Mouse (Mus musculus): ENCODE measurements around the gene Slc52a3. TPM values are rescaled to one million over a fixed set of nuclear protein-coding genes. Genes with fewer than 3 reads are reported as not detected.

Gene Slc52a3
- polyA plus RNA-seq, 1 experiment from 2014 or later = 8.4 TPM

DNA sequence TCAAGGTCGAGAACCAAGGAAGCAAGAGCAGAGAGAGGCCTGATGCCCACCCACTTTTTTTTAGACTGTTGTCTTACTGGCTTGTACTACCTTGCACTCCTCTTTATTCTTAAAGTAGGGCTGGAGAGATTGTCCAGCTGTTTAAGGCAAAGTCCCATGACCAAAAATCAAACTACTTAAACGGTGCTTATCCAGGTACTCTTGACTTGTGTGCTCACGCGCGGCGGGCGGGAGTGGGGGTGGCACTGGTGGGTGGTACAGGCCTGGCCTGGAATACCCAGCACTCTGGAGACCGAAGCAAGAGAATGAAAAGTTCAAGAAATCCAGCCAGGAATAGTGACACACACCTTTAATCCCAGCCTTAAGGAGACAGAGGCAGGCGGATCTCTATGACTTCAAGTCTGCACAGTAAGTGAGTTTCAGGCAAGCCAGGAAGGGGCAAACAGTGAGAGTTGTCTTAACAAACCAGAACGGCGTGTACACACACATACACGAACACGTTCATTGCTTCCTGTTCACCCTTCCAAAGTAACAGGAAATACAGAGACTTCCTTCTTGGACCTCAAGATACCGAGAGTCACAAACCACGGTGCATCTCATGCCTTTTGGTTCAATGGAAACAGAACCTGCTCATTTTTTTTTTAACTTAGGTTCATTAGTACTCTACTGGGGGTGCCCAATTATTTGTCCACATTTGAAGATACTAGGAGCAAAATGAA, 12.9 kb downstream of the Slc52a3 start:
- no peaks in the 10 kb centered on the region for H3K36me3 ChIP-seq
- H3K9ac ChIP-seq = no peak overlapping the region
- no peaks in the 10 kb centered on the region for H3K27me3 ChIP-seq
- no peak for ATAC-seq (ENCODE audit: insufficient number of reproducible peaks, low FRiP score, low TSS enrichment, low read depth)
- H3K9me3 ChIP-seq = no peaks in the 10 kb centered on the region
- no peak overlapping the region for H3K4me3 ChIP-seq
- 0 out of 2 replicates have a peak, but pooled peaks cover 3% of the 10 kb centered on the region for H3K4me1 ChIP-seq
- H3K27ac ChIP-seq = no peak overlapping the region
- H3K4me2 ChIP-seq = no peak overlapping the region
- WGBS = 89% methylated on average over 15 of the region's 15 CpGs

DNA sequence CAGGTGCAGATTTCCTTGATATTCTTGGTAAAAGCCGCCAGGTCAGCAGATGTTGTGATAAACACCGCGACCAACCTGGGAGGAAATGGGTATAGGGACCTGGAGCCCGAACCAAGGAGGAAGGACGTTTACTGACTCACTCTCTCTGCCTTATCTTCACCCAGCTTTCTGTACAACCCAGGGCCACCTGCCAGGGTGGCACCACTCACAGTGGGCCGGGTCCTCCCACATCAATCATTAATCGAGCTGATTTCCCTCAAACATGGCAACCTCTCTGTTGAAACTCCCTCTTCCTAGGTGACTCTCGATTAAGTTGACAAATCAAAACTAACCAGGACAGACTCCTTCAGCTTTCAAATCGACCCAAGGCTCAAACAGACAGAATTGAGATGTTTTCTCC, 13.9 kb downstream of the Slc52a3 start:
- no peak overlapping the region for H3K27ac ChIP-seq
- no peak overlapping the region for H3K4me2 ChIP-seq
- 80% methylated on average over 9 of the region's 9 CpGs for WGBS
- H3K9me3 ChIP-seq = no peaks in the 10 kb centered on the region
- H3K9ac ChIP-seq = no peak overlapping the region
- ATAC-seq (ENCODE audit: insufficient number of reproducible peaks, low FRiP score, low TSS enrichment, low read depth) = no peak
- no peak overlapping the region for H3K4me3 ChIP-seq
- no peaks in the 10 kb centered on the region for H3K27me3 ChIP-seq
- H3K36me3 ChIP-seq = no peaks in the 10 kb centered on the region
- H3K4me1 ChIP-seq = 0 out of 2 replicates have a peak, but pooled peaks cover 3% of the 10 kb centered on the region

DNA sequence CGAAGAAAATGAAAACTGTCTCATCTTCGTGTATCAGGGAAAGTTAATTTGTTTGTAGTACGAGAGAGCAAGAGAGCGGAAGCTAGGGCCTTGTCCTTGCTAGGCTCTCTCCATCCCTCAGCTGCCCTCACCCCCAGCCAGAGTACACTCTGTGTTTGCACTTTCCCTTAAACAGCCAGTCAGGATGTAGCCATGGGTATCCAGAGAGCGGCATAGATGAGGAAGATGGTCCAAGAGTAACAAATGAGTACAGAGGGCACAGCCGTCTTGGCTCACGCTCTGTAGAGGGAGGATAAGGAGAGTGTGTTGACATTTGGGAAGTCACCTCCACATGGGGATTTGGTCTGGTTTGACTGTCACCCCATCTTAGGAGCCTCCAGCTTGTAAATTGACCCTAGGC, 14.3 kb downstream of the Slc52a3 start:
- no peak overlapping the region for H3K27ac ChIP-seq
- no peak overlapping the region for H3K4me2 ChIP-seq
- H3K9me3 ChIP-seq = no peaks in the 10 kb centered on the region
- no peak for ATAC-seq (ENCODE audit: insufficient number of reproducible peaks, low FRiP score, low TSS enrichment, low read depth)
- H3K4me1 ChIP-seq = 0 out of 2 replicates have a peak, but pooled peaks cover 3% of the 10 kb centered on the region
- no peak overlapping the region for H3K9ac ChIP-seq
- H3K27me3 ChIP-seq = no peaks in the 10 kb centered on the region
- 85% methylated on average over 7 of the region's 7 CpGs for WGBS
- no peaks in the 10 kb centered on the region for H3K36me3 ChIP-seq
- no peak overlapping the region for H3K4me3 ChIP-seq

DNA sequence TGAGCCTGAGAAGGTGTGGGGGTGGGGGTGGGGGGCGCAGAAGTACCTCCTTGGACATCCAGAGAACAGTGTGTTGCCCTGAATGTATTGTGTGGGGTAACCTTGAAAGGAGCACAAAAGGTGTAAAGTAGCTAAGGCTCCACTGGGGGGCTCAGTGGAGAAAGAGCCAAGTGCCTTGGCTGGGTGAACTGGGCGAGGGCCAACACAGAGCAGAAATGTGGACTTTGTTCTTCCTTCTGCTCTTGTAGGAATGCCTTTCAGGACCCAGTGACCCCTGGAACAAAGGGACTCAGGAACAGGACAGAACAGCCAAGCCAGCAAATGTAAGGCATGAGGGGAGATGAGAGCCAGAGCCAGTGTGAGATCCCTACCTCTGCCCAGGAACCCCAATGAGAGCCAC, 15.4 kb downstream of the Slc52a3 start:
- Histone ChIP-seq H3K4me2 (no peak overlapping the region), H3K27ac (peak overlapping the region; percentile 27; the same call in 1 of the 2 replicates), H3K4me1 (0 out of 2 replicates have a peak, but pooled peaks cover 3% of the 10 kb centered on the region), H3K9ac (no peak overlapping the region), H3K36me3 (no peaks in the 10 kb centered on the region), H3K4me3 (no peak overlapping the region), H3K27me3 (no peaks in the 10 kb centered on the region), H3K9me3 (no peaks in the 10 kb centered on the region)
- 41% methylated on average over 2 of the region's 2 CpGs for WGBS
- ATAC-seq (ENCODE audit: insufficient number of reproducible peaks, low FRiP score, low TSS enrichment, low read depth) = no peak

DNA sequence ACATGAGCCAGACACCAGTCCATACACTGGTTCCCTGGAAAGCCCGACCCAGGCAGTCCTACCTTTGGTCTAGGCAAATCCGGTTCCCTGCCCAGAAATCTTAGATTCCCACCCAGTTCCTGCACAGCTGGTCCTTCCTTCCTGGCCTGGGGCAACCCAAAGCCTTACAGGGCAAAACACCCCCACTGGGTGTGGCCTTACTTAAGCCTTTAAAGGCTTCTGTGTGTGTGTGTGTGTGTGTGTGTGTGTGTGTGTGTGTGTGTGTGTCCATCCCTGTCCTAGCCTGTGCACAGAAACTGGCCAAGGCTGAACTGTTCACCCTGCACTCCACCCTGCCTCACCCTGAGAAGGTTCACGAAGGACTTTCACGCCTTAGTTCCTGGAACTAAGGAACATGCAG, 15.9 kb downstream of the Slc52a3 start:
- Histone ChIP-seq H3K4me3 (no peak overlapping the region), H3K9me3 (no peaks in the 10 kb centered on the region), H3K36me3 (no peaks in the 10 kb centered on the region), H3K27ac (peak overlapping the region; percentile 27; the same call in 1 of the 2 replicates), H3K4me1 (0 out of 2 replicates have a peak, but pooled peaks cover 3% of the 10 kb centered on the region), H3K9ac (no peak overlapping the region), H3K27me3 (no peaks in the 10 kb centered on the region), H3K4me2 (no peak overlapping the region)
- ATAC-seq (ENCODE audit: insufficient number of reproducible peaks, low FRiP score, low TSS enrichment, low read depth) = 0 out of 2 replicates have a peak, but pooled peaks have one; percentile 31
- 64% methylated on average over 4 of the region's 4 CpGs for WGBS

DNA sequence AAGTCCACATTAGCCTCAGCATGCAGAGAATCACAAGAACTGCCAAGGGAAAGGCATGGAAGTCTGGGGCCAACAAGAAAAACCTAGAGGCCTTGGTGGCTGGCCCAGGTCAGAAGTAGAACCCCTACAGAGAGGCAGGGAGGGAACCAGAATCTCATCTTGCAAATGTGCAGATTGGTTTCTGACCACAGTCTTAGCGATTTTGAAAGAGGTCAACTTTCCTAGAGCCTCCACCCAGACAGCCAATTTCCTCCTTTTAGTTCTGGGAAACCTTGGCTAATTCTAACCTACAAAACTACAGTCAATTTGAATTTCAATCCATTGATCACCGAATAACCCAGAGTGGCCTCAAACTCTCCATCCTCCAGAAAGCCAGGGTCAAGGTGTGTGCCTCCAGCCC, 16.4 kb downstream of the Slc52a3 start:
- ATAC-seq (ENCODE audit: insufficient number of reproducible peaks, low FRiP score, low TSS enrichment, low read depth) = no peak
- 70% methylated on average over 2 of the region's 2 CpGs for WGBS
- Histone ChIP-seq H3K9ac (no peak overlapping the region), H3K36me3 (no peaks in the 10 kb centered on the region), H3K27me3 (no peaks in the 10 kb centered on the region), H3K4me2 (no peak overlapping the region), H3K27ac (no peak overlapping the region), H3K4me3 (no peak overlapping the region), H3K4me1 (0 out of 2 replicates have a peak, but pooled peaks cover 3% of the 10 kb centered on the region), H3K9me3 (no peaks in the 10 kb centered on the region)

DNA sequence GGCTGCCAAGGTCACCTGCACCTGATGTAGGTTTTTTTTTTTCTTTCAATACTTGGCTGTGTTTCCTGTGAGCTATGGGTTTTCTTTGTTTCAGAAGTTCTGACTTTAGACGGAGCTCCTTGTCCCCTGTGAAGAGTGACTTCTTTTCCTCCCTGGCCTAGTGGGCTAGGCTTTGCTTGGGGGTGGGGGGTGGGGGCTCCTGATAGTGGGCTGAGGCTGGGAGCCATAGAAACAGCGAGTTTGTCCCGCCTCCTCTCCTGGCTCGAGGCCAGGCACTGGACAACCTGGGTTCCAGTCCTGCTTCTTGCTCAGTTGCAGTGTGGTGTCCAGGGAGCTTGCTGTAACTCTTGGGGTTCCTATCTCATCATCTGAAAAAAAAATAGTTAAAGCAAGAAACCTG, 19.7 kb downstream of the Slc52a3 start:
- H3K9ac ChIP-seq = no peak overlapping the region
- 36% methylated on average over 4 of the region's 4 CpGs for WGBS
- 0 out of 2 replicates have a peak, but pooled peaks cover 3% of the 10 kb centered on the region for H3K4me1 ChIP-seq
- no peaks in the 10 kb centered on the region for H3K27me3 ChIP-seq
- H3K9me3 ChIP-seq = no peaks in the 10 kb centered on the region
- no peak overlapping the region for H3K4me2 ChIP-seq
- no peaks in the 10 kb centered on the region for H3K36me3 ChIP-seq
- ATAC-seq (ENCODE audit: insufficient number of reproducible peaks, low FRiP score, low TSS enrichment, low read depth) = no peak
- no peak overlapping the region for H3K27ac ChIP-seq
- no peak overlapping the region for H3K4me3 ChIP-seq

DNA sequence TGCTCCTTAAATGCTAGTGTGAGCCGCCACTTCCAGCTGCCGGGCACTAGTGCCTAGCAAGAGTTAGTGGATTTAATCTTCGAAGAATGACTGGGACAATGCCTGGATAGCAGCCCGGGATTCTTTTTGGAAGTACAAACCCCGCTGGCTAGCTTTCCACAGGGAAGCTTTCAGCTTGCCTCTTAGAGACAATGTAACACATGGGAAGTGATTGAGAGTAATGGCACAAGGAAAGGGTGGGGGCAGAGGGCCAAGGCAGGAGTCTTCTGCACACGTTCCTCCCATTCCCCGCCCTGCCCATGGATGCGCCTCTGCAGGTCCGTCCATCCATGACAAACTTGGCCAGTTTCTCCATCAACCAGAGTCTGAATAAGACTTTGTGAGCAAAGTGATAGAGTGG, 20.4 kb downstream of the Slc52a3 start:
- H3K9me3 ChIP-seq = no peaks in the 10 kb centered on the region
- no peak overlapping the region for H3K4me3 ChIP-seq
- H3K27me3 ChIP-seq = no peaks in the 10 kb centered on the region
- H3K4me2 ChIP-seq = no peak overlapping the region
- WGBS = 80% methylated on average over 9 of the region's 9 CpGs
- no peak overlapping the region for H3K9ac ChIP-seq
- no peak overlapping the region for H3K27ac ChIP-seq
- H3K4me1 ChIP-seq = 0 out of 2 replicates have a peak, but pooled peaks cover 3% of the 10 kb centered on the region
- ATAC-seq (ENCODE audit: insufficient number of reproducible peaks, low FRiP score, low TSS enrichment, low read depth) = no peak
- H3K36me3 ChIP-seq = no peaks in the 10 kb centered on the region

DNA sequence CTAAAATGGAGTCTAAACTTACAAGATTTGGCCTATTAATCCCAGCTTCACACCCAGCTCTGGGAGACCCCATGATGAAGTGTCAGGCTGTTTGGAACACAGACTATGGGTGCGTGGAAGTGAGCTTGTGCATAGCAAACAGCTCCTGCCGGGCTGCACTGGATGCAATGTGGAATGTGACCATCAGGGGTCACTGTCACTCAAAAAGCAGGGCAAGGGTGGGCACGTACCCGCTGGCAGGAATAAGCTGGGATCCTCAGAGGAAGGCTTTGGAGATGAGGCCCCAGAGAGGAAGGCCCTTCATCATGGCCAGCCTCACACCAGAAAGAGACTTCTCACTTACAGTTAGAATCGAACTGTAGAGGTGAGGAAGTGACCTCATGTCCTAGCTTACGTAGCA, 23.9 kb downstream of the Slc52a3 start:
- Histone ChIP-seq H3K4me2 (no peak overlapping the region), H3K9me3 (no peaks in the 10 kb centered on the region), H3K36me3 (no peaks in the 10 kb centered on the region), H3K9ac (no peak overlapping the region), H3K4me3 (no peak overlapping the region), H3K27ac (no peak overlapping the region), H3K4me1 (no peaks in the 10 kb centered on the region), H3K27me3 (no peaks in the 10 kb centered on the region; the same call in 1 of the 2 replicates)
- ATAC-seq (ENCODE audit: insufficient number of reproducible peaks, low FRiP score, low TSS enrichment, low read depth) = no peak
- 20% methylated on average over 6 of the region's 6 CpGs for WGBS

DNA sequence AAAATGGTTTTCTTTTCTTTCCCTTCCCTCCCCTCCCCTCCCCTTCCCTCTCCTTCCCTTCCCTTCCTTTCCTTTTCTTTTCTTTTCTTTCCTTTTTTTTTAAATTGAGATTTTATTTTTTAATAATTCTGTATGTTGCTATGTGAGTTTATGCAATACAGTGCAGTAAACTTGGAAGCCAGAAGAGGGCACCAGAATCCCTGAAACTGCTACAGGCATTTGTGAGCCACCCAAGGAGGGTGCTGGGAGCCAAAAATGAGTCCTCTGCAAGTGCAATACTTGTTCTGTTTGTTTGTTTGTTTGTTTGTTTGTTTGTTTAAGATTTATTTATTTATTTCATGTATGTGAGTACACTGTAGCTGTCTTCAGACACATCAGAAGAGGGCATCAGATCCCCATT, 25.7 kb downstream of the Slc52a3 start:
- Histone ChIP-seq H3K27ac (no peak overlapping the region), H3K9me3 (no peaks in the 10 kb centered on the region), H3K4me2 (no peak overlapping the region), H3K36me3 (no peaks in the 10 kb centered on the region), H3K9ac (no peak overlapping the region), H3K27me3 (no peaks in the 10 kb centered on the region; the same call in 1 of the 2 replicates), H3K4me3 (no peak overlapping the region), H3K4me1 (no peaks in the 10 kb centered on the region)
- no peak for ATAC-seq (ENCODE audit: insufficient number of reproducible peaks, low FRiP score, low TSS enrichment, low read depth)

DNA sequence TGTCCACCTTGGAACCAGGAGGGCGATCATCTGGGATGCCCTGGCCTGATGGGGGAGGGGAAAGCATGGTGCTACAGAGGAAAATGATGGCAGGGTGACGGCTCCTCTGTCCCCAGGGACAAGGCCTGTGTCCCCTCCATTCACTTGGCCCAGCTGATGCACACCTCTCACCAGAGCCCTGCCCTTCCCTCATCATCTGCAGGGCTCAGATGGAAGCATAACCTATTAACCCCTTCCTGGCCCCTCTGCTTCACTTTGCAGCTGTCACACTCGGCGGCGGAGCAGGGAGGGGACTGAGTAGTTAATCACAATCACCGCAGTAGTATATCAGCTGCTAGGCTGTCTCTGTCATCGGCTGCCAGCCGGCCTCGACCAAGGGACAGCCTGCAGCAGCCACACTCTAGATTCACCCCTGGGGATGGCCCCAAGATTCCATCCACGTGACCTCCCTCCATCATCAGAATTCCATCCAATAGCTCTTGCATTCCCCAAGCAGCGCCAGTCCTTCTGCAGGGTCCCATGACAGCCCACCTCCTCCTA, 28.6 kb downstream of the Slc52a3 start:
- Histone ChIP-seq H3K9me3 (no peaks in the 10 kb centered on the region), H3K27ac (no peak overlapping the region), H3K4me1 (peaks cover 5% of the 10 kb centered on the region; the same call in 1 of the 2 replicates), H3K4me3 (no peak overlapping the region), H3K36me3 (no peaks in the 10 kb centered on the region), H3K4me2 (no peak overlapping the region), H3K9ac (no peak overlapping the region), H3K27me3 (peaks cover 19% of the 10 kb centered on the region)
- peak; percentile 11; the same call in 1 of the 2 replicates for ATAC-seq (ENCODE audit: insufficient number of reproducible peaks, low FRiP score, low TSS enrichment, low read depth)
- WGBS = 44% methylated on average over 11 of the region's 11 CpGs

DNA sequence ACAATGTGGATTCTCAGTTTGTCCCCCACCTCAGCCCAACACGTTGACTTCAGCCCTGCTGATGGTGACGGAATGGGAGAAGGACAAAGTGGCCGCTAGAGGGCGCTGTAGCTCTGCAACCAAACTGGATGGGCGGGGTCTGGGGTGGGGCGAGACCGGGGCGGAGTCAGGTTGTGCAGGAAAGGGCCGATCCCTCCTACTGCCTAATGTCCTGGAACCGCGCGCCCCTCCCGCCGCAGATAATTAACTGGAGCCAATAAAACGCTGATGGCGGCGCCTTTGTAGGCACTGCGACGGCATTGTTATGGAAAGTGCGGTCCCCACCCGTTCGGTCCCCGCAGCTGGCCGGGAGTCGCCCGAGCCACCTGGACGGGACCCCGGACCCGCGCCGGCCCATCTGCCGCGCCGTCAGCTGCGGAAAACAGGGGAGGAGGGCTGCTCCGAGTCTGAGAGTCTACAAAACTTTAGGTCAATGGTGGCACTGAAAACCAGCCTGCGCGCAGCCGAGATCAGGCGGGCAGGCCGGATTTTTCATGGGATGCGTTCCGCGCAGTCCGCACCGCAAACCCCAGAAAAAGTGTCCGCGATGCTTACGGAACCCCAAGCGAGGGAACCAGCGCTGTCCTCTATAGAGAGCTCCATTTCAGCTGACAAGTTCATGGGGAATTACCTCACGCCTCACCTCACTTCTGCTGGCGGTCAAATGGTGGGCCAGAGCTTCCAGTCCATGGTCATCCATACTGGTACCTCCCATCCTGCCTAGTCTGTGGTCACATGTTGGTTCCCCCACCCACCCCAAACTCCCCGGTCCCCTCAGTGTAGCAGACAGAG, 33.2 kb downstream of the Slc52a3 start:
- Histone ChIP-seq H3K9ac (peak overlapping the region; percentile 45; the same call in 1 of the 2 replicates), H3K36me3 (no peaks in the 10 kb centered on the region), H3K4me2 (peak overlapping the region; percentile 92), H3K27ac (no peak overlapping the region), H3K27me3 (peaks cover 54% of the 10 kb centered on the region), H3K4me1 (peaks cover 6% of the 10 kb centered on the region; the same call in 1 of the 2 replicates), H3K4me3 (peak overlapping the region; percentile 55), H3K9me3 (no peaks in the 10 kb centered on the region)
- WGBS = under 1% methylated on average over 54 of the region's 54 CpGs
- ATAC-seq (ENCODE audit: insufficient number of reproducible peaks, low FRiP score, low TSS enrichment, low read depth) = peak; percentile 86
